Mouse (Mus musculus) intestine, embryonic 14.5 days (tissue): ENCODE results near the gene Olfr164. TPM values are rescaled to one million over a fixed set of nuclear protein-coding genes. Genes with fewer than 3 reads are reported as not detected.

Experiments
- ATAC-seq: fragments of 200-750 bp; cut with Nextera tagmentation; replicated peaks from 2 replicates; pipeline ENCODE4 v1.8.0; 2017; ENCODE audit warnings: low read depth, moderate number of reproducible peaks, moderate TSS enrichment, moderate library complexity; ENCODE audit not compliant: low FRiP score, low TSS enrichment
- DNase-seq: peaks from one replicate; pipeline ENCODE4 v3.0.0-alpha.2; 2018; ENCODE audit warnings: low spot score
- H3K27ac ChIP-seq: fragments of 300-500 bp; sonication (generic); 2 replicates; pipeline ENCODE4 v1.5.1; 2014; ENCODE audit warnings: low read depth, mild to moderate bottlenecking, control low read depth
- H3K27me3 ChIP-seq: fragments of 300-500 bp; sonication (generic); replicated peaks from 2 replicates; pipeline ENCODE4 v1.6.1; 2014; ENCODE audit warnings: low read length, control low read depth; ENCODE audit not compliant: control insufficient read depth, insufficient read depth
- H3K36me3 ChIP-seq: fragments of 300-500 bp; sonication (generic); 2 replicates; pipeline ENCODE4 v1.6.1; 2014; ENCODE audit warnings: low read length, control low read depth; ENCODE audit not compliant: control insufficient read depth, insufficient read depth
- H3K4me1 ChIP-seq: fragments of 300-500 bp; sonication (generic); replicated peaks from 2 replicates; pipeline ENCODE4 v1.6.1; 2014; ENCODE audit warnings: low read length, control low read depth, mixed read lengths; ENCODE audit not compliant: control insufficient read depth, insufficient read depth
- H3K4me2 ChIP-seq: fragments of 300-500 bp; sonication (generic); 2 replicates; pipeline ENCODE4 v1.6.1; 2014; ENCODE audit warnings: low read length
- H3K4me3 ChIP-seq: fragments of 300-500 bp; sonication (generic); 2 replicates; pipeline ENCODE4 v1.5.1; 2014; ENCODE audit warnings: low read depth, low read length, control low read depth, mixed read lengths
- H3K9ac ChIP-seq: fragments of 300-500 bp; sonication (generic); 2 replicates; pipeline ENCODE4 v1.6.1; 2014; ENCODE audit warnings: mild to moderate bottlenecking, low read length
- H3K9me3 ChIP-seq: fragments of 300-500 bp; sonication (generic); 2 replicates; pipeline ENCODE4 v1.6.1; 2016; ENCODE audit warnings: low read length, control low read depth; ENCODE audit not compliant: control insufficient read depth
- WGBS: fragments of 180-500 bp; shearing (Covaris S2); extraction: QIAGEN DNeasy Blood & Tissue Kit; methylation state at CpG from one replicate; pipeline ENCODE4 v1.1.7; 2014; 5-methylcytosine and 5-hydroxymethylcytosine counted together
- polyA plus RNA-seq: library from polyadenylated mRNA; unstranded; fragments of >200 nt; fragmentation: Nextera tagmentation; extraction: Ambion mirVana; gene quantifications from 2 replicates; pipeline ENCODE4 v1.2.1, GENCODE M21; 2014

The Olfr164 gene
- polyA plus RNA-seq, result not detected in 2 replicates

DNA sequence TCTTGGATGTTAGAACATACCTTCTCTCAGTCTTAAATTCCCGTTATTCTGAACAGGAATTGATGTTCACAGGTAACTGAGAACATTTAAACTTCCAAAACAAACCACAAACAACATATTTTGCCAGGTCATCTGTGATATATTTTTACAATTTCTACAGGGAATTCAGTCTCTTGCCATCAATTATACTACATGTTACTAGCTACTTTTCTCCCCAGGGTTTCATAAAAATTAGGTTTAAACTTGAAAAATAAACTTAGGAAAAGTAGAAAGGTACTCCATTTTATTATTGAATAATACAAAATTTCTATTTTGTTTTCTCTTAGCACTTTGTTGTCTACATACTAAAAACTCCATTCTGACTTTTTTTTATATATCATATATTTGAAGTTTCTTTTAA, at the start of gene Olfr164:
Gene Olfr164 (minus strand): TSS at position 101 of the 400 bp plus-strand sequence.
- Histone ChIP-seq H3K9me3 (no peaks in the 10 kb centered on the region), H3K4me1 (no peaks in the 10 kb centered on the region), H3K4me2 (no peak within 1 kb of the TSS), H3K4me3 (no peak within 1 kb of the TSS), H3K27me3 (no peaks in the 10 kb centered on the region), H3K36me3 (no peaks in the 10 kb centered on the region), H3K27ac (no peak within 1 kb of the TSS), H3K9ac (no peak within 1 kb of the TSS)
- no peak for ATAC-seq
- DNase-seq, result no peak
- 36% methylated on average over 1 of the region's 1 CpGs for WGBS

DNA sequence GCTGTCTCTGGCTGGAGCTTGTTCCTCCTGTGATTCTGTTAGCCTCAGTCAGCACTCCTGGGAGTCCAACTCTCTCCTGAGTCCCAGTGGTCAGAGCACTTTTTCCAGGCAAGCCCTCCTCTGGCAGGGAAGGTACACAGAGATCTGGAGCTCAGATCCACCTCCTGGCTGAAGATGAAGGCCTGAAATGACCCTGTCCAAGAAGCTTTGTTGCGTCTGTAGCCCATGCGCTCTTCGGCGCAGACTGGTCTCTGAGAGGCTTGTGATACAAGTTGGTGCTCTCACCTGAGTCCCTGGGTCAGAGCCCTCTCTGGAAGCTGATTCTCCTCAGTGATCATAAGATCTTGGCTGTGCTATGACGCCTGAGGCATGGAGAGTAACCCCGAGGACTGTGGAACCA, 35.2 kb upstream of the Olfr164 start:
- Histone ChIP-seq H3K9ac (no peak overlapping the region), H3K4me3 (no peak overlapping the region), H3K4me2 (no peak overlapping the region), H3K27ac (no peak overlapping the region), H3K36me3 (no peaks in the 10 kb centered on the region), H3K27me3 (no peaks in the 10 kb centered on the region), H3K9me3 (no peaks in the 10 kb centered on the region), H3K4me1 (no peaks in the 10 kb centered on the region)
- DNase-seq, result no peak
- no peak for ATAC-seq
- 93% methylated on average over 6 of the region's 6 CpGs for WGBS

DNA sequence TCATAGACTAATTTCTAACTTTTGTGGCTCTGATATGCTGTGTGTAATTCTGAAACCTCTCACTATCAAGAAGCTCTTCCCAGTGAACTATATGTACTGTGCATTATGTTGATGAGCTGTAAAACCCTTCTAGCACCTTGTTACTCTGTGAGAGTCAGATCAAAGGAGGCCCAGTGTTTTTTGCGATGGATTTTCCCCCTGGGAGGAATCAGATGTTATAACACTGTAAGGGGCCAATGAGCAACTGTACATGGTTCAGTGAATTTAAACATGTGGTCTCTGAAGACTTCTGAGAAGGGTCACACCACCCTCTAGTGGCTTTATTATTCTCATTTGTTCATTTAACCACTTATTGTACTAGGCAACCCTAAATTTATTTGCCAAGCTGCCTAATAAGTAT, 50.6 kb downstream of the Olfr164 start:
- ATAC-seq (no peak), DNase-seq (no peak)
- no peaks in the 10 kb centered on the region for H3K9me3 ChIP-seq
- no peaks in the 10 kb centered on the region for H3K36me3 ChIP-seq
- no peaks in the 10 kb centered on the region for H3K4me1 ChIP-seq
- no peaks in the 10 kb centered on the region for H3K27me3 ChIP-seq
- 46% methylated on average over 1 of the region's 1 CpGs for WGBS
- H3K27ac ChIP-seq, result no peak overlapping the region
- H3K9ac ChIP-seq, result no peak overlapping the region
- H3K4me3 ChIP-seq, result no peak overlapping the region
- H3K4me2 ChIP-seq, result no peak overlapping the region

DNA sequence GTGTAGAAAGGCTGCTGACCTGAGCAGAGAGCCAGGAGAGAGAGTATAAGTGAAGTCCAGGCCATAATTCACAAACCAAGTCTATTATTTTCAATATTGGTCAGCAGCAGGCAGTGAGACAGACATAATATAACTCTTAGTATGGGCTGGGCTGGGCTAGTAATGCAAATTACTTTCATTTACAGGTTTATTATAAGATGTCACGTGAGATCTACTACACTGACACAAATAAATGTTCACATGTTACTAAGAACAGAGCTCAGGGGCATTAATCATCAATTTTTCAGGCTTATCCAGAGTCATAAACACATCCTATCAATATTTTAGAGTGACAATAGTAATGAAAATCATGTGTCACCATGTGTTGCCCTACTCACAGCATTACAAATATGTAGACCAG, 53.1 kb downstream of the Olfr164 start:
- Histone ChIP-seq H3K36me3 (no peaks in the 10 kb centered on the region), H3K9ac (no peak overlapping the region), H3K27ac (no peak overlapping the region), H3K4me2 (no peak overlapping the region), H3K27me3 (no peaks in the 10 kb centered on the region), H3K9me3 (no peaks in the 10 kb centered on the region), H3K4me3 (no peak overlapping the region), H3K4me1 (no peaks in the 10 kb centered on the region)
- 62% methylated on average over 1 of the region's 1 CpGs for WGBS
- no peak for ATAC-seq
- no peak for DNase-seq

DNA sequence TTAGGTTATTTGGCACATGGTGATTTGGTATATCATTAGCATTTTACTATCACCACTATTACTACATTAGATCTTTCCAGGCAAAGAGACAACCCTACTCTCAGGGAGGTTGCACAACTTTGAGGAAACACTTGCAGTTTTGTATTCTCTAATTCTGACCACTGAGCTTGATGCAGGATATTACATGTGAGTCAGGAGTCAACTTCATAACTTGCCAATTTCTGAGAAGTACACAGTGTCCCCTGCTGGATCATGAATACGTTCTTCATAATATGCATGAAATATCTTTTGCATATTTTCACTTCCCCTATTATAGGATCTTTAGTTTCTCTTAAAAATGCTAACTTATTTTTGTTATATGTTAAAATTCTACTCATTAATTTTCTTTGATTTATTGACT, 68.0 kb downstream of the Olfr164 start:
- Histone ChIP-seq H3K4me1 (no peaks in the 10 kb centered on the region), H3K27ac (no peak overlapping the region), H3K4me3 (no peak overlapping the region), H3K4me2 (no peak overlapping the region), H3K9ac (no peak overlapping the region), H3K36me3 (no peaks in the 10 kb centered on the region), H3K9me3 (no peaks in the 10 kb centered on the region), H3K27me3 (no peaks in the 10 kb centered on the region)
- no peak for ATAC-seq
- no peak for DNase-seq
- 80% methylated on average over 1 of the region's 1 CpGs for WGBS

DNA sequence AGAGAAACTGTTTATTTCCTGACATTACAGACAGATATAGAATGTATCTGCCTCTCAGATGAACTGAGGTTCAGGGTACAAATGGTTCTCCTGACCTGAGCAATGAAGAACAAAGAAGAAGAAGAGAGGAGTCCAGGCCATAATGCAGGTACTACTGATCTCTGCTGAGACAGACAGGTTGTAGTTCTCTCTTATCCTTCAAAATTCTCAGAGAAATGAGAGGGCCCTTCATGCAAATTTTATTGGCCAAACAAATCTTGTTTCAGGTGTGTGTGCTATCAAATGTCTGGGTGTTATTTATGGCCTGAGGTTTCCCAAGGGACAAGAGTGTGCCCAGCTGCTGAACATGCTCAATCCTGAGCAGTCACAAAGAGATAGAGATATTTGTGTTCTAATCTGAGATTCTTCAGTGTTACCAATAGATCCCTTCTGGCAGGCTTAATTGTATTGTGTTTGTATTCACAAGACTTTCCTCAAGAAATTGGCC, 72.3 kb downstream of the Olfr164 start:
- H3K9me3 ChIP-seq, result no peaks in the 10 kb centered on the region
- ATAC-seq (no peak), DNase-seq (no peak)

DNA sequence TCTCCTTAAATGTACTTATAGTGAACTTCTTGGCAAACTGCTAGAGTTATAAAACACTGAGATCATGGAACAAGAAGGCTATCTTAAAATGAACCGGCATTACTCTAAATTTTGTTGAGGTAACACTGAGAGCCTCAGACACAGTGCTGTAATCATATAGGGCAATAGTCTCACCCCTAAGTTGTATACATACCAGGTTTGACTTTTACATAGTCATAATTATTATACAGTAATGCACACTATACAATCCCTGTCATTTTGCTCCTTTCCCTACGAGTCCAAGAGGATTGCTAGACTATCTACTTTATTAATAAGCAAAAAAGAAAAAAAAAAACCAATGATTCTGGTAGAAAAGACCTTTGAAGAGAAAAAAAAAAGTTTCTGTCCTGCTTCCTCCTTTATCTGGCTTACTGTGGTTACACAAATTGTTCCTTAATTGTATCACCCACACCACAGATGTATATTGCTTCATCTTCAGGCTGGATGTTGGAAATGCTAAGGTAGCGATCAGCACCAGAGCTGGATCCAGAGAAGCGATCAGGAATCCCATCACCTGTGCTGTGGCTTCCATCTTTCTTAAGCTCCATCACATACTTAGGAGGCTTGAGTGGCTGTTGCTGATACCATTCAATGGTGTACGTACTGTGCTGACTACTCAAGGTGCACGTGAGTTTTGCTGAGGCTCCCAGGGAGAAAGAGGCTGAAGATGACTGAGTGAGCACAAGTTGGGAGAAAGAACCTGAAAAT, 72.9 kb downstream of the Olfr164 start:
- ATAC-seq (no peak), DNase-seq (no peak)
- Histone ChIP-seq H3K27ac (no peak overlapping the region), H3K9me3 (no peaks in the 10 kb centered on the region), H3K9ac (no peak overlapping the region), H3K4me3 (no peak overlapping the region), H3K27me3 (no peaks in the 10 kb centered on the region), H3K4me1 (no peaks in the 10 kb centered on the region), H3K4me2 (no peak overlapping the region), H3K36me3 (no peaks in the 10 kb centered on the region)
- WGBS, result 83% methylated on average over 6 of the region's 6 CpGs

More for the DNA sequence above, 72.3 kb downstream of the Olfr164 start:
- Histone ChIP-seq H3K4me3 (no peak overlapping the region), H3K27me3 (no peaks in the 10 kb centered on the region), H3K4me1 (no peaks in the 10 kb centered on the region), H3K27ac (no peak overlapping the region), H3K36me3 (no peaks in the 10 kb centered on the region), H3K4me2 (no peak overlapping the region), H3K9ac (no peak overlapping the region)

DNA sequence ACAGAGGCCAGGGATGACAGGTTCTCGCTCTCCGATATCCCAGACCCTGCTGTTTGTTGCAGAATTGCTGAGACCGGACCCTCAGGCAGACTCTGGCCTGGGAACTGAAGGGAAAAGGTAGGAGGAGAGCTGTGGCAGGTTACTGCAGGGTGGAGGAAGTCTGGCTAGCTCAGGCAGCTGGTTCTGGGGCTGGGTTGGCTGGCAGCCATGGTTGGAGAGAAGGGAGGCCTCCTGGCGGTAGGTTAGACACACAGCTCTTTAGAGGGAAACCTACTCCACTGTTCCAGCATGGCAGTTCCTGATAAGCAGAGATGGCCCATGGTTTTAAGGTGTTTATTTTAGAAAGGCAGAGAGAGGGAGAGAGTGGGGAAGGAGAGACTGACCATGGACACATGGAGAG, 77.1 kb downstream of the Olfr164 start:
- H3K9me3 ChIP-seq, result no peaks in the 10 kb centered on the region
- no peak for ATAC-seq
- no peak overlapping the region for H3K27ac ChIP-seq
- DNase-seq, result no peak
- H3K4me2 ChIP-seq, result no peak overlapping the region
- 89% methylated on average over 4 of the region's 4 CpGs for WGBS
- no peaks in the 10 kb centered on the region for H3K36me3 ChIP-seq
- H3K27me3 ChIP-seq, result no peaks in the 10 kb centered on the region
- H3K4me3 ChIP-seq, result no peak overlapping the region
- no peak overlapping the region for H3K9ac ChIP-seq
- no peaks in the 10 kb centered on the region for H3K4me1 ChIP-seq
